ENCODE assay signal across 10 mouse cellular contexts in genomic region chr1:89602879-89603278, GRCm38 (mm10).
DNase-seq lines count a peak whose midpoint lies in the region; ATAC-seq and TF ChIP-seq lines count a peak whose summit lies in the region.
"Had no signal": no experiment of that assay in that cellular context is flagged by ENCODE, and none has a peak within 500 bp of the region (broad histone marks: within the 10 kb centered on the region; RNA-seq: fewer than 3 reads in every experiment).

No protein-coding gene starts in this region.

- H3K27me3 ChIP-seq in midbrain, embryonic 13.5 days = no peaks in the 10 kb centered on the region
- H3K27me3 ChIP-seq in midbrain, embryonic 15.5 days (replicated peaks) = no peaks in the 10 kb centered on the region
- H3K27me3 ChIP-seq: neural tube, embryonic 15.5 days had no signal

- DNase-seq in gastrocnemius, adult 2 months = no peak
- DNase-seq in gastrocnemius, postnatal 14 days = no peak
- peak; percentile 45 for DNase-seq in thymus, postnatal 25 days
- DNase-seq in MN1 (ENCODE audit: low spot score) = no peak
- no peak for DNase-seq in ovary, adult 18-20 months (ENCODE audit: low spot score)

- ATAC-seq in midbrain, embryonic 13.5 days = no peak
- no peak for ATAC-seq in midbrain, embryonic 15.5 days (replicated peaks)
- ATAC-seq in hematopoietic stem cell, adult 5-6 weeks (replicated peaks in 1 of 2; ENCODE audit: insufficient read depth in 1 of 2, low FRiP score in 2 of 2, low TSS enrichment in 1 of 2, low read depth in 1 of 2, poor library complexity in 2 of 2, severe bottlenecking in 2 of 2) = peak; percentile 84 to 90

- H3K9ac ChIP-seq in midbrain, embryonic 13.5 days (replicated peaks) = 0 out of 2 replicates have a peak overlapping the region, but pooled peaks have one; percentile 10
- H3K9ac ChIP-seq in midbrain, embryonic 15.5 days = no peak overlapping the region
- H3K9ac ChIP-seq: neural tube, embryonic 15.5 days had no signal

- WGBS in midbrain, embryonic 13.5 days = 52% methylated on average over 7 of the region's 7 CpGs
- 41% methylated on average over 7 of the region's 7 CpGs for WGBS in midbrain, embryonic 15.5 days

- H3K4me3 ChIP-seq in gastrocnemius, adult 2 months = no peak overlapping the region
- no peak overlapping the region for H3K4me3 ChIP-seq in midbrain, embryonic 13.5 days (replicated peaks)
- no peak overlapping the region for H3K4me3 ChIP-seq in midbrain, embryonic 15.5 days
- H3K4me3 ChIP-seq: embryonic facial prominence, embryonic 10.5 days; neural tube, embryonic 15.5 days had no signal

- H3K4me2 ChIP-seq in midbrain, embryonic 13.5 days (replicated peaks) = no peak overlapping the region
- no peak overlapping the region for H3K4me2 ChIP-seq in midbrain, embryonic 15.5 days
- H3K4me2 ChIP-seq: neural tube, embryonic 15.5 days had no signal

- intact Hi-C loops in gastrocnemius, adult 2 months (cut with DNase I) = no loop called here
- intact Hi-C loops in gastrocnemius, postnatal 14 days (cut with DNase I; ENCODE audit: low total_unique reads) = loop anchor here (5.0 kb wide), 1 partner anchor 34 kb away; no protein-coding TSS in a partner anchor

- no peak for TF ChIP-seq CTCF in gastrocnemius, adult 2 months (IDR thresholded peaks at IDR 0.05)

- 0 out of 2 replicates have a peak overlapping the region, but pooled peaks have one; percentile 7 for H3K27ac ChIP-seq in gastrocnemius, adult 2 months
- H3K27ac ChIP-seq in midbrain, embryonic 13.5 days = no peak overlapping the region
- H3K27ac ChIP-seq in midbrain, embryonic 15.5 days = no peak overlapping the region
- H3K27ac ChIP-seq: embryonic facial prominence, embryonic 10.5 days; neural tube, embryonic 15.5 days had no signal

- peaks cover 14% of the 10 kb centered on the region for H3K36me3 ChIP-seq in midbrain, embryonic 13.5 days
- no peaks in the 10 kb centered on the region for H3K36me3 ChIP-seq in midbrain, embryonic 15.5 days (replicated peaks)

- no peaks in the 10 kb centered on the region for H3K9me3 ChIP-seq in midbrain, embryonic 13.5 days
- no peaks in the 10 kb centered on the region for H3K9me3 ChIP-seq in midbrain, embryonic 15.5 days
- H3K9me3 ChIP-seq: embryonic facial prominence, embryonic 10.5 days; neural tube, embryonic 15.5 days had no signal

- peaks cover 74% of the 10 kb centered on the region for H3K4me1 ChIP-seq in midbrain, embryonic 13.5 days (replicated peaks)
- H3K4me1 ChIP-seq in midbrain, embryonic 15.5 days = peaks cover 73% of the 10 kb centered on the region

Comparison
In these comparisons a context has a peak if more than half of its experiments do, and no peak if none do; other contexts are left out.
1. ATAC-seq: peak in hematopoietic stem cell, adult 5-6 weeks (2 of 2); none in midbrain, embryonic 13.5 days (single experiment) and midbrain, embryonic 15.5 days (single experiment).